8 mouse cellular contexts compared by ENCODE assay signal in genomic region chr7:132754389-132754750, GRCm38 (mm10). TPM values are rescaled to one million over a fixed set of nuclear protein-coding genes. Genes with fewer than 3 reads are reported as not detected.
DNase-seq lines count a peak whose midpoint lies in the region; ATAC-seq and TF ChIP-seq lines count a peak whose summit lies in the region.

No protein-coding gene starts in this region.

- peaks cover 18% of the 10 kb centered on the region for H3K36me3 ChIP-seq in kidney, embryonic 14.5 days (ENCODE audit: control insufficient read depth, insufficient read depth, low read length)
- H3K36me3 ChIP-seq in forebrain, embryonic 13.5 days (ENCODE audit: poor library complexity, severe bottlenecking) = peaks cover 47% of the 10 kb centered on the region
- no peaks in the 10 kb centered on the region for H3K36me3 ChIP-seq in intestine, embryonic 15.5 days

- H3K27me3 ChIP-seq in kidney, embryonic 14.5 days (ENCODE audit: control insufficient read depth, insufficient read depth, low read length) = no peaks in the 10 kb centered on the region
- no peaks in the 10 kb centered on the region for H3K27me3 ChIP-seq in Patski
- no peaks in the 10 kb centered on the region for H3K27me3 ChIP-seq in forebrain, embryonic 13.5 days
- no peaks in the 10 kb centered on the region for H3K27me3 ChIP-seq in intestine, embryonic 15.5 days (replicated peaks)

- H3K27ac ChIP-seq in kidney, embryonic 14.5 days (ENCODE audit: low read depth, low read length) = peak overlapping the region; percentile 12; the same call in 1 of the 2 replicates
- H3K27ac ChIP-seq in forebrain, embryonic 13.5 days = peak overlapping the region; percentile 65
- H3K27ac ChIP-seq in intestine, embryonic 15.5 days = peak overlapping the region; percentile 19

- no peaks in the 10 kb centered on the region for H3K9me3 ChIP-seq in kidney, embryonic 14.5 days (ENCODE audit: control insufficient read depth, low read length)
- no peaks in the 10 kb centered on the region for H3K9me3 ChIP-seq in forebrain, embryonic 13.5 days (replicated peaks)
- no peaks in the 10 kb centered on the region for H3K9me3 ChIP-seq in intestine, embryonic 15.5 days

- intact Hi-C loops in left cerebral cortex, postnatal 14 days (cut with DNase I) = no loop called here

- no peak for ATAC-seq in kidney, embryonic 14.5 days (ENCODE audit: low FRiP score, low TSS enrichment)
- ATAC-seq in Patski = peak; percentile 33
- peak; percentile 22; the same call in 1 of the 2 replicates for ATAC-seq in forebrain, embryonic 13.5 days
- no peak for ATAC-seq in intestine, embryonic 15.5 days

- POLR2A ChIA-PET in Patski (lab: Charles Lee) = no interaction called here

- no peak overlapping the region for H3K4me3 ChIP-seq in kidney, embryonic 14.5 days (ENCODE audit: low read length)
- no peak overlapping the region for H3K4me3 ChIP-seq in forebrain, embryonic 13.5 days
- no peak overlapping the region for H3K4me3 ChIP-seq in intestine, embryonic 15.5 days (replicated peaks)

- CTCF ChIA-PET in Patski (lab: Charles Lee) = no interaction called here

- in situ Hi-C loops in Patski (cut with MboI; ENCODE audit: low pct_unique_long_range_greater_than_20kb) = no loop called here

- H3K4me1 ChIP-seq in kidney, embryonic 14.5 days (ENCODE audit: control insufficient read depth, insufficient read depth, low read length) = peaks cover 9% of the 10 kb centered on the region; the same call in 1 of the 2 replicates
- peaks cover 32% of the 10 kb centered on the region for H3K4me1 ChIP-seq in forebrain, embryonic 13.5 days
- peaks cover 33% of the 10 kb centered on the region for H3K4me1 ChIP-seq in intestine, embryonic 15.5 days (replicated peaks)

- no peak for TF ChIP-seq CTCF in Patski (IDR thresholded peaks at IDR 0.05)

- DNase-seq in kidney, adult 9 months = no peak
- DNase-seq in Patski (ENCODE audit: low read depth, low spot score) = no peak
- DNase-seq in right cerebral cortex, postnatal 4 days = no peak
- DNase-seq in layer of hippocampus, adult 9-10 months (ENCODE audit: low spot score) = no peak
- no peak for DNase-seq in left cerebral cortex, postnatal 14 days (ENCODE audit: low spot score in 2 of 2)

- no peak overlapping the region for H3K9ac ChIP-seq in kidney, embryonic 14.5 days (ENCODE audit: low read depth, low read length)
- no peak overlapping the region for H3K9ac ChIP-seq in forebrain, embryonic 13.5 days
- no peak overlapping the region for H3K9ac ChIP-seq in intestine, embryonic 15.5 days

- no peak overlapping the region for H3K4me2 ChIP-seq in kidney, embryonic 14.5 days (replicated peaks; ENCODE audit: low read depth, low read length)
- no peak overlapping the region for H3K4me2 ChIP-seq in forebrain, embryonic 13.5 days
- no peak overlapping the region for H3K4me2 ChIP-seq in intestine, embryonic 15.5 days (replicated peaks)

- WGBS in kidney, embryonic 14.5 days = 42% methylated on average over 3 of the region's 3 CpGs
- 69% methylated on average over 3 of the region's 3 CpGs for WGBS in forebrain, embryonic 13.5 days
- WGBS in intestine, embryonic 15.5 days = 59% methylated on average over 3 of the region's 3 CpGs

RNA-seq across cellular contexts. Expression of gene Fam53b, which starts 59.3 kb away (rescaled TPM):
- polyA plus RNA-seq in kidney, embryonic 14.5 days (2014; fragmentation: Nextera tagmentation; extraction: Ambion mirVana) = 17.0 and 22.1 TPM in 2 replicates
- 36.3 TPM for polyA plus RNA-seq in Patski (2021)
- polyA plus RNA-seq in forebrain, embryonic 13.5 days (2015; fragmentation: Nextera tagmentation; extraction: Ambion mirVana) = 31.1 and 33.9 TPM in 2 replicates
- polyA plus RNA-seq in intestine, embryonic 15.5 days (2015; fragmentation: Nextera tagmentation; extraction: Ambion mirVana) = 17.9 and 19.1 TPM in 2 replicates
- total RNA-seq in left cerebral cortex, postnatal 14 days (2021) = 10 to 100 TPM; 24.8 to 27.8 TPM

Comparison
In these comparisons a context has a peak if more than half of its experiments do, and no peak if none do; other contexts are left out.
1. ATAC-seq: peak in Patski (single experiment) and forebrain, embryonic 13.5 days (single experiment); none in kidney, embryonic 14.5 days (single experiment) and intestine, embryonic 15.5 days (single experiment).
2. H3K27ac ChIP-seq: peak in every context shown above with its lines; median percentile 65 in forebrain, embryonic 13.5 days; 19 in intestine, embryonic 15.5 days; 12 in kidney, embryonic 14.5 days.